Mouse (Mus musculus) hindbrain, embryonic 11.5 days (tissue): ENCODE data around the gene Paqr4. TPM values are rescaled to one million over a fixed set of nuclear protein-coding genes. Genes with fewer than 3 reads are reported as not detected.
A peak's percentile ranks its signal among the peaks of the same experiment; 100 is the strongest.

Source experiments
- ATAC-seq: fragments of 200-750 bp; cut with Nextera tagmentation; 2 replicates; pipeline ENCODE4 v1.8.0; 2017; ENCODE audit warnings: mild to moderate bottlenecking, moderate TSS enrichment, moderate library complexity; ENCODE audit not compliant: low FRiP score
- DNase-seq: peaks from one replicate; pipeline ENCODE4 v3.0.0-alpha.2; 2015; ENCODE audit warnings: low spot score
- H3K27ac ChIP-seq: fragments of 300-500 bp; sonication (generic); 2 replicates; pipeline ENCODE4 v1.5.1; 2014; ENCODE audit warnings: mild to moderate bottlenecking, low read depth, low read length
- H3K27me3 ChIP-seq: fragments of 300-500 bp; sonication (generic); 2 replicates; pipeline ENCODE4 v1.6.1; 2014; ENCODE audit warnings: mild to moderate bottlenecking, low read length, moderate library complexity, mixed read lengths; ENCODE audit not compliant: control insufficient read depth, insufficient read depth
- H3K36me3 ChIP-seq: fragments of 300-500 bp; sonication (generic); 2 replicates; pipeline ENCODE4 v1.6.1; 2014; ENCODE audit warnings: mild to moderate bottlenecking, low read length, moderate library complexity, mixed read lengths; ENCODE audit not compliant: control insufficient read depth, insufficient read depth
- H3K4me1 ChIP-seq: fragments of 300-500 bp; sonication (generic); replicated peaks from 2 replicates; pipeline ENCODE4 v1.6.1; 2014; ENCODE audit warnings: low read length, mixed read lengths; ENCODE audit not compliant: control insufficient read depth, insufficient read depth
- H3K4me2 ChIP-seq: fragments of 300-500 bp; sonication (generic); replicated peaks from 2 replicates; pipeline ENCODE4 v1.6.1; 2014; ENCODE audit warnings: mild to moderate bottlenecking, low read depth, low read length
- H3K4me3 ChIP-seq: fragments of 300-500 bp; sonication (generic); 2 replicates; pipeline ENCODE4 v1.5.1; 2014; ENCODE audit warnings: low read depth, low read length
- H3K9ac ChIP-seq: fragments of 300-500 bp; sonication (generic); 2 replicates; pipeline ENCODE4 v1.6.1; 2014; ENCODE audit warnings: low read depth, low read length
- H3K9me3 ChIP-seq: fragments of 300-500 bp; sonication (generic); 2 replicates; pipeline ENCODE4 v1.6.1; 2016; ENCODE audit warnings: low read length; ENCODE audit not compliant: control insufficient read depth
- WGBS: fragments of 180-500 bp; shearing (Covaris S2); extraction: QIAGEN DNeasy Blood & Tissue Kit; methylation state at CpG from one replicate; pipeline ENCODE4 v1.1.7; 2014; 5-methylcytosine and 5-hydroxymethylcytosine counted together
- polyA plus RNA-seq: library from polyadenylated mRNA; unstranded; fragments of >200 nt; fragmentation: Nextera tagmentation; extraction: Ambion mirVana; gene quantifications from 2 replicates; pipeline ENCODE4 v1.2.1, GENCODE M21; 2014

The Paqr4 gene
- polyA plus RNA-seq, 1 experiment from 2014 or later, result 28.9 TPM

DNA sequence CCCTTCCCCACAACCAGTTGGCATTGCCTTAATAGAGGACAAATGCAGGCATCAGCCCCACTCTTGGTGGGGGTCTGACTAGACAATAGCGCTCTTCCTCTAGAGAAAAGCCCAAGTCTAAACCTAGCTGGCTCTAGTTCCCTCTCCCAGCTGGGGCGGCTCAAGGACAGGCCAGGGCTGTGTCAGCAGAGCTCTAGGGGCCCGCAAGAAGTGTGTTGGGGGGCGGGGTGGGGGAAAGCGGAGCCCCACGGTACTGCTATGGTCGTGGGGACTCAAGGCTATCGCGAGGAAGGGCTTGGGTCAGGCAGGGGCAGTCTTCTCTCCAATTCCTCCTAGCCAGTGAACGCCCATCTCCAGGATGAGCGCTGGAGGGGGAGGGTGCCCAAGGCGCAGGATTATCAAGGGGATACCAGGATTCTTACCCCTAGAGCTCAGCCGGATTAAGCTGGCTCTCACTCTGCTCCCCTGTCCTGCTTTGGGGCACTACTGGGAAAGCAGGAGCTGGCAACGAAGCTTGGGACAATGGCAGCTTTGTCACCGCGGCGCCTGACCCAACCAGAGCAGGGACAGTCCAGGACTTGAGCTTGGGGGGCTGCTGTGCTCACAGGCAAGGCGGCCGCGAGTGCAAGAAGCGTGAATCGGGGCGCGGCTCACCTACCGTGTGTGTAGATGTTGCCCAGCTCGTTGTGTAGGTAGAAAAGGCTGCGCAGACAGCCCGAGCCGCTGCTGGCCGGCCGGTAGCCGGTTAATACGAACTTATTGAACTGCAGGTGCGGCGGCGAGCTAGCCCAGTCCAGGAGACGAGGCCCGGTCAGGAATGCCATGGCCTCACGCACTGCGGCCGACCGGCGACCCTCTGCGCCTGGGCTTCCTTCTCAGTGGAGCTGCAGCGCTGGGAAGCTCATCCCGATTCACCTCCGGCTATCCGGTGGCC is 1.2 kb downstream of the Paqr4 start:
- Histone ChIP-seq H3K4me1 (peaks cover 7% of the 10 kb centered on the region), H3K27ac (peak overlapping the region; percentile 82), H3K4me3 (peak overlapping the region; percentile 60), H3K9me3 (no peaks in the 10 kb centered on the region), H3K9ac (peak overlapping the region; percentile 74), H3K4me2 (peak overlapping the region; percentile 99), H3K27me3 (peaks cover 41% of the 10 kb centered on the region), H3K36me3 (no peaks in the 10 kb centered on the region)
- DNase-seq, result no peak
- WGBS, result 1% methylated on average over 47 of the region's 48 CpGs
- peak; percentile 56 for ATAC-seq

DNA sequence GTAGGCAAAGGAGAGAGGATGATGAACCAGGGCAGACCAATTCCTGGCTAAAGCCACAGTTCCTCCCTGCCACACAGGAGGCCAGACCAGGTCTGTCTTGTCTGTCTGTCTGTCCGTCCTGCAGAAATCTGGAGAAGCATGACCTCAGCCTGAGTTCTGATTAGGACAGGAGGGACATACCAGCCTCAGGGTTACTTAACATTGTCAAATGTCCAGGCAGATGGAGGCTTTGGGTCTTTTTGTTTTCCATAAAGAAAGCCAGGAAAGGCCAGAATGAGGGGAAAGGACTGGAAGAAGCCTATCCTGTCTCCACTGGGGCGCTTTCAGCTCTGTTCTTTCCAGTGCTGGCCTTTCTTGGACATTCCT is 1.8 kb downstream of the Paqr4 start:
- Histone ChIP-seq H3K4me2 (peak overlapping the region; percentile 99), H3K9ac (peak overlapping the region; percentile 74), H3K9me3 (no peaks in the 10 kb centered on the region), H3K36me3 (no peaks in the 10 kb centered on the region), H3K4me1 (peaks cover 7% of the 10 kb centered on the region), H3K4me3 (peak overlapping the region; percentile 60), H3K27ac (peak overlapping the region; percentile 82; the same call in 1 of the 2 replicates), H3K27me3 (peaks cover 35% of the 10 kb centered on the region)
- ATAC-seq, result no peak
- DNase-seq, result peak; percentile 11
- 30% methylated on average over 2 of the region's 2 CpGs for WGBS

GRCm38 (mm10) chr17:23737493-23738445 is 2.9 kb downstream of the Paqr4 start:
- Histone ChIP-seq H3K9me3 (no peaks in the 10 kb centered on the region), H3K4me3 (no peak overlapping the region), H3K9ac (no peak overlapping the region), H3K27ac (no peak overlapping the region), H3K36me3 (no peaks in the 10 kb centered on the region), H3K27me3 (peaks cover 24% of the 10 kb centered on the region), H3K4me1 (peaks cover 7% of the 10 kb centered on the region), H3K4me2 (peak overlapping the region; percentile 99; the same call in 1 of the 2 replicates)
- WGBS, result 59% methylated on average over 15 of the region's 15 CpGs
- ATAC-seq (no peak), DNase-seq (no peak)

GRCm38 (mm10) chr17:23734341-23734740 is 6.3 kb downstream of the Paqr4 start:
- Histone ChIP-seq H3K9ac (no peak overlapping the region), H3K27ac (no peak overlapping the region), H3K4me2 (no peak overlapping the region), H3K27me3 (no peaks in the 10 kb centered on the region), H3K4me3 (no peak overlapping the region), H3K9me3 (no peaks in the 10 kb centered on the region), H3K4me1 (peaks cover 3% of the 10 kb centered on the region), H3K36me3 (no peaks in the 10 kb centered on the region)
- DNase-seq (no peak), ATAC-seq (no peak)
- whole genome bisulfite sequencing, result 95% methylated on average over 1 of the region's 1 CpGs

DNA sequence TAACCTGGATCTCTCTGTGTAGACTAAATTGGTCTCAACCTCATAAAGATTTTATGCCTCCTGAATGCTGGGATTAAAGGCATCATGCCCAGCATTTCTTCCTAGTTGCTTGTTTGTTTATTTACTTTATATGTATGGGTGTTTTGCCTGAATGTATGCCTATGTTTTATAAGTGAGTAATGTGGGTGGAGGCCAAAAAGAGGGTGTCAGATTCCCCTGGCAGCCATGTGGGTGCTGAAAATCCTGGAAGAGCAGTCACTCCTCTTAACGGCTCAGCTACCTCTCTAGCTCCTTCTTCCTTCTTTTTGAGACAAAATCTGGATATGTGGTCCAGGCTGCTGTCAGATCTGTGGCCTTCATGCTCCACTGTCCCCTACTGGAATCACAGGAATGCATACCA is 10.2 kb downstream of the Paqr4 start:
- 75% methylated on average over 1 of the region's 1 CpGs for WGBS
- Histone ChIP-seq H3K27ac (no peak overlapping the region), H3K9ac (no peak overlapping the region), H3K4me2 (no peak overlapping the region), H3K27me3 (no peaks in the 10 kb centered on the region), H3K4me1 (no peaks in the 10 kb centered on the region), H3K36me3 (no peaks in the 10 kb centered on the region), H3K9me3 (no peaks in the 10 kb centered on the region), H3K4me3 (no peak overlapping the region)
- ATAC-seq, result no peak
- DNase-seq, result no peak

DNA sequence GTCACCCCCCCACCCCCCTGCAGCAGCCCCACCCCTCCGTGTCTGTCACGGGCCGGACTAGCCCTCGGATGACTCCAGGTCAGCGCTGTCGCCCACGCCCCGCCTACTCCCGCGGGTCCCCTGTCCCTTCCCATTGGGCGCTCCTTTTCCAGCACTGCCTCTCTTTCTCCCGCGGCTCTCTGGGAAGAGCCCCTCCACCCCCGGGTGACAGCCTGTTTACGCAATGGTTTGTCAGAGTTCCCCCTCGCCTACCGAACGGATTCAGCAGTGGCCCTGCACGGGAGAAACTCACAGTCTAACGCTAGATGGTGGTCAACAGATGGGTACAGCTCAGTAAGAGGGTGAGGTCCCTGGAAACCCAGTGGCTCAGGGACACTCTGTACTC is 13.9 kb downstream of the Paqr4 start:
- Histone ChIP-seq H3K4me3 (peak overlapping the region; percentile 85), H3K36me3 (no peaks in the 10 kb centered on the region)

GRCm38 (mm10) chr17:23725999-23726757 is 14.5 kb downstream of the Paqr4 start, which contains the start of gene Pkmyt1:
Gene Pkmyt1, plus strand, starts transcription at chr17:23726336.
- Histone ChIP-seq H3K27ac (peak within 1 kb of the TSS; percentile 56; the same call in 1 of the 2 replicates), H3K9me3 (no peaks in the 10 kb centered on the region), H3K4me2 (peak within 1 kb of the TSS; percentile 94), H3K9ac (peak within 1 kb of the TSS; percentile 76), H3K36me3 (no peaks in the 10 kb centered on the region), H3K4me1 (no peaks in the 10 kb centered on the region), H3K4me3 (peak within 1 kb of the TSS; percentile 85), H3K27me3 (no peaks in the 10 kb centered on the region)
- DNase-seq (peak; percentile 97), ATAC-seq (peak; percentile 93)
- WGBS, result 3% methylated on average over 72 of the region's 73 CpGs

More for the DNA sequence above, 13.9 kb downstream of the Paqr4 start:
- DNase-seq (peak; percentile 79), ATAC-seq (peak; percentile 88)
- H3K27ac ChIP-seq, result peak overlapping the region; percentile 56; the same call in 1 of the 2 replicates
- H3K4me1 ChIP-seq, result no peaks in the 10 kb centered on the region
- H3K9ac ChIP-seq, result peak overlapping the region; percentile 76
- no peaks in the 10 kb centered on the region for H3K9me3 ChIP-seq
- no peaks in the 10 kb centered on the region for H3K27me3 ChIP-seq
- H3K4me2 ChIP-seq, result peak overlapping the region; percentile 94
- under 1% methylated on average over 20 of the region's 20 CpGs for WGBS

- Histone ChIP-seq H3K27me3 (no peaks in the 10 kb centered on the region), H3K27ac (no peak overlapping the region), H3K4me1 (no peaks in the 10 kb centered on the region), H3K9ac (peak overlapping the region; percentile 76), H3K9me3 (no peaks in the 10 kb centered on the region), H3K4me2 (peak overlapping the region; percentile 94), H3K4me3 (no peak overlapping the region), H3K36me3 (no peaks in the 10 kb centered on the region)
- ATAC-seq (no peak), DNase-seq (no peak)
- WGBS, result 60% methylated on average over 4 of the region's 4 CpGs
These were observed 15.2 kb downstream of the Paqr4 start for GRCm38 (mm10) chr17:23725477-23725876.
